Mouse (Mus musculus): ENCODE measurements around the gene Ndufs4. TPM values are rescaled to one million over a fixed set of nuclear protein-coding genes. Genes with fewer than 3 reads are reported as not detected.
A peak's percentile ranks its signal among the peaks of the same experiment; 100 is the strongest.

Gene Ndufs4
- 50.8 and 51.6 TPM in 2 replicates for polyA plus RNA-seq (2012; rRNA removed)

- DNase-seq (ENCODE audit: low read depth): no peak
These were observed at the start of gene Ndufs4 for GRCm38 (mm10) chr13:114388211-114388965. Gene Ndufs4 (minus strand): TSS chr13:114388258.

GRCm38 (mm10) chr13:114432491-114432890, 44.4 kb upstream of the Ndufs4 start:
- no peak for DNase-seq (ENCODE audit: low read depth)

- DNase-seq (ENCODE audit: low read depth): no peak
These were observed 37.2 kb upstream of the Ndufs4 start for GRCm38 (mm10) chr13:114425230-114425629.

GRCm38 (mm10) chr13:114420235-114420634, 32.2 kb upstream of the Ndufs4 start:
- DNase-seq (ENCODE audit: low read depth): no peak

- no peak for DNase-seq (ENCODE audit: low read depth)
These were observed 31.3 kb upstream of the Ndufs4 start for GRCm38 (mm10) chr13:114419364-114419763.

GRCm38 (mm10) chr13:114412326-114412725, 24.3 kb upstream of the Ndufs4 start:
- no peak for DNase-seq (ENCODE audit: low read depth)

GRCm38 (mm10) chr13:114406866-114407265, 18.8 kb upstream of the Ndufs4 start:
- no peak for DNase-seq (ENCODE audit: low read depth)

GRCm38 (mm10) chr13:114406424-114406823, 18.4 kb upstream of the Ndufs4 start:
- no peak for DNase-seq (ENCODE audit: low read depth)

GRCm38 (mm10) chr13:114405100-114405715, 17.1 kb upstream of the Ndufs4 start:
- DNase-seq (ENCODE audit: low read depth): no peak

GRCm38 (mm10) chr13:114398906-114399305, 10.8 kb upstream of the Ndufs4 start:
- DNase-seq (ENCODE audit: low read depth): no peak

GRCm38 (mm10) chr13:114397281-114397680, 9.2 kb upstream of the Ndufs4 start:
- DNase-seq (ENCODE audit: low read depth): no peak

- no peak for DNase-seq (ENCODE audit: low read depth)
These were observed 8.8 kb upstream of the Ndufs4 start for GRCm38 (mm10) chr13:114396863-114397262.

- DNase-seq (ENCODE audit: low read depth): no peak
These were observed 6.7 kb upstream of the Ndufs4 start for GRCm38 (mm10) chr13:114394784-114395183.

GRCm38 (mm10) chr13:114392501-114392900, 4.4 kb upstream of the Ndufs4 start:
- no peak for DNase-seq (ENCODE audit: low read depth)

GRCm38 (mm10) chr13:114387521-114388171, 412 bp downstream of the Ndufs4 start:
- DNase-seq (ENCODE audit: low read depth): peak; percentile 47

GRCm38 (mm10) chr13:114387074-114387487, 977 bp downstream of the Ndufs4 start:
- DNase-seq (ENCODE audit: low read depth): no peak

GRCm38 (mm10) chr13:114376511-114376910, 11.5 kb downstream of the Ndufs4 start:
- DNase-seq (ENCODE audit: low read depth): no peak

GRCm38 (mm10) chr13:114362086-114362485, 26.0 kb downstream of the Ndufs4 start:
- DNase-seq (ENCODE audit: low read depth): no peak

- no peak for DNase-seq (ENCODE audit: low read depth)
These were observed 36.6 kb downstream of the Ndufs4 start for GRCm38 (mm10) chr13:114351321-114351946.

GRCm38 (mm10) chr13:114344979-114345712, 42.9 kb downstream of the Ndufs4 start:
- DNase-seq (ENCODE audit: low read depth): no peak

- no peak for DNase-seq (ENCODE audit: low read depth)
These were observed 43.7 kb downstream of the Ndufs4 start for GRCm38 (mm10) chr13:114344220-114344973.
